Mouse (Mus musculus) heart, postnatal 0 days (tissue): Measurements from ENCODE around the gene Zfp827.
"Not testable (repeated sequence)": the region's sequence is repeated elsewhere in the genome, so short reads cannot be mapped to it uniquely, and the experiment has no call there.

Experiments
- CTCF ChIP-seq: IDR thresholded peaks from 2 replicates; pipeline ENCODE4 v1.5.1; 2016; ENCODE audit warnings: antibody characterized with exemption, control low read depth, low read depth
- EP300 ChIP-seq: IDR thresholded peaks from 2 replicates; pipeline ENCODE4 v1.6.1; 2016; ENCODE audit warnings: antibody characterized with exemption, low read depth

DNA sequence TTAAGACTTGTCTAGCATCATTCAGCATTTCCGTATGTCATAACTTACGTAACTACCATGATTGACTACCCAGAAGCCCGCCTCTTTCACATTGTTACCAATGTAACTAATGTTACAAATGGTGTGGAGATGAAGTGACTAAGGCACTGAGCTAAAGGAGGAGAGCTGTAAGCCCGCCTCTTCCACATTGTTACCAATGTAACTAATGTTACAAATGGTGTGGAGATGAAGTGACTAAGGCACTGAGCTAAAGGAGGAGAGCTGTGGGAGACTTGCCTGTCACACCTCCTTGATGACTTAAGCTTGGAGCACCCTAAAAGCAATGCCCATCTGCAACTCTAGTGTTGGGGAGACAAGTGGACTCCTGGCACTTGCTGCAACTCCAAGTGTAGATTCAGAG is 100.3 kb downstream of the Zfp827 start:
- not testable (repeated sequence) for TF ChIP-seq CTCF, EP300
